Mouse (Mus musculus) brain, adult 2 months (tissue): Measurements from ENCODE around the gene Rfx4.

Source experiments
- DNase-seq: peaks from one replicate; pipeline ENCODE4 v3.0.0; 2011; ENCODE audit warnings: low read depth, low spot score

The Rfx4 gene

GRCm38 (mm10) chr10:84909021-84909801, 153.3 kb downstream of the Rfx4 start:
- peak; percentile 68 for DNase-seq

DNA sequence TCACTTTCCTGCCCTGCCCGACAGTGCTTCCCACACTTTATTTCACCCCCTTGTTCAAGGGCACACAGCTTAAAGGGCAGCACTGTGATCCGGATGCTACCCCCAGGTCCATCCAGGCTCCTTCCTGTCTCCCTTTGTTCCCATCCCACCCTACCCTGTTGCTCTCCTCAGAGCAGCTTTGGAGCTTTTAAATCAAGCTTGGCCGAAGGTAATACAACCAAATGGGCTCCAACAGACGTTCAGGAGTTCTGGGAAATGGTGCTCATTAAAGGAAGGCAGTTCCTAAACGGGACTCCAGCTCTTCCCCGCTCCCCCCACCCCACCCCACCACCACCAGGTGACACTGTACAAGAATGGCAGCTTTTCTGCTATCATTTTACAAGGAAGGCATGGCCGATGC, 154.3 kb downstream of the Rfx4 start:
- no peak for DNase-seq

GRCm38 (mm10) chr10:84910758-84911384, 155.0 kb downstream of the Rfx4 start:
- DNase-seq = no peak

GRCm38 (mm10) chr10:84913148-84913547, 157.3 kb downstream of the Rfx4 start:
- DNase-seq = no peak

- no peak for DNase-seq
Observed at GRCm38 (mm10) chr10:84915476-84915875, 159.6 kb downstream of the Rfx4 start.

DNA sequence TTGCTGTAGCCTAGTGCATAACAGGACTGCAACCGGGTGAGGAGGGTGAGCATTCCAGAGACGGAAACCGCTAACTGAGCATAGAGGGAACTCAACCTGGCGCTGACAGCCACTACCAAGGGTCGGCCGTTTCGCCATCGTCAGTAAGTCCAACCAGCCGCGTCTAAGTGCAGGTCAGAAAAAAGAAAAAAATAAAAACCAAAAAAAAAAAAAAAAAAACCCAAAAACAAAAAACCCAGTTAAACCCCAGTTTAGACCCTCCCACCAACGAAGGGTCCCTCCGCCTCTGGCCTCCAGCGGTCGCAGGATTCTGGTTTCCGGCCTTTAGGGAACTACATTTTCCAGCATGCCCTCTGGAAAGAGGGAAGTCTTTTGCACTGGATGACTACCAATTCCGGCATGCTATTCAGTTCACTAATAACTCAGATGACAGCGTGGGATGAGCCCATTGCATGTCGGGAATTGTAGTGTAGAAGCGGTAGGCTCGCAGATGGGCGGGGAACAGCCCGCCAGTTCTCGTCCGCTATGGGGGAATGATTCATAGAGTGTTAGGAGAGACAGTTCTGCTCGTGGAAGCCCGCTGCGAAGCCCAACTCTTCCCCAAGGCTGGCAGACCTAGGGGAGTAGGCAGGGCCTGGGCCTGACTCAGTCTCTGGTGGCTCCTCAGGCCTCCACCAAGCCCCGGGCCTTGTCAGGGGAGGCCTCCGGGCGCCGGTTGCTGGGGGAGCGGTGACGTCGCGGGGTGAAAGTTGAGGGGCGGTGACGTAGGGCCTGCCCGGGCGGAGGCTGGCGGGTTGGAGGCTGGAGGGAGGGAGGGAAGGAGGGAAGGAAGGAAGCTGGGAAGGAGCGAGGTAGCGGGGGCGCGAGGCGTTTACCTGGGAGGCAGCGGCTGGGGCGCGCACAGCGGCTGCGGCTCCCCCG, 161.2 kb downstream of the Rfx4 start, which contains the start of gene Ric8b:
TSS of gene Ric8b (plus strand) at position 807 of the 921 bp plus-strand sequence.
- DNase-seq = peak; percentile 100

DNA sequence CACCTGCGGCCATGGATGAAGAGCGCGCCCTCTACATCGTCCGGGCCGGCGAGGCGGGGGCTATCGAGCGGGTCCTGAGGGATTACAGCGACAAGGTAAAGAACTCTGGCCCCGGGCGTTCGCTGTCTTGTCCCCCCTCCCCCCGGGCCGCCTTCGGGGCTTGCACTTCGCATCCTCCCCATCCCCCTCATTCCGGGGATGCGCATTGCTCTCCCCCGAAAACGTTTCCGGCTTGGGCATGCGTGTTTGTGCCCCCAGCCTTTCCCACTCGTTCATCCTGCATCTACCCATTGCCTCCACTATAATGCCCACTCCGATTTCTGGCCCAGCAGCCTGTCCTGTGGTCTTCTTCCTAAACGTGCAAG, 161.9 kb downstream of the Rfx4 start:
- peak; percentile 70 for DNase-seq

- no peak for DNase-seq
Observed at GRCm38 (mm10) chr10:84926336-84926735, 170.5 kb downstream of the Rfx4 start.

DNA sequence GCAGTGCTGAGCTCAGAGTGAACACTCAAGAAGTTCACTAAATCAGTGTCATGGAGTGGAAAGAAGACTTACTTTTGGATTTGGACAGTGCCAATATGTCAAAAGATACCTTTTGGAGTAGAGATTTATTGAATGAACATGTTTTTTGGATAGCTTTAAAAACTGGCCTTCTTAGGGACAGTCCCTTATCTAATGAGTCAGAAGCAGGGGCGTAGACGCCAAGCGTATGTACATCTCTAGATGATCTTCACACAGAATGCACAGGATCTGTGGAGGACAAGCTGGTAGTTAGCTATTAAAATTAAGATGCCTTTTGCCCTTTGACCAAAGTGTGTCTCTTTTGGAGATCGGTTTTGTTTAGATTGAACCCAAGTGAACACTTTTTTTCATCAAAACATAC, 171.0 kb downstream of the Rfx4 start:
- no peak for DNase-seq

DNA sequence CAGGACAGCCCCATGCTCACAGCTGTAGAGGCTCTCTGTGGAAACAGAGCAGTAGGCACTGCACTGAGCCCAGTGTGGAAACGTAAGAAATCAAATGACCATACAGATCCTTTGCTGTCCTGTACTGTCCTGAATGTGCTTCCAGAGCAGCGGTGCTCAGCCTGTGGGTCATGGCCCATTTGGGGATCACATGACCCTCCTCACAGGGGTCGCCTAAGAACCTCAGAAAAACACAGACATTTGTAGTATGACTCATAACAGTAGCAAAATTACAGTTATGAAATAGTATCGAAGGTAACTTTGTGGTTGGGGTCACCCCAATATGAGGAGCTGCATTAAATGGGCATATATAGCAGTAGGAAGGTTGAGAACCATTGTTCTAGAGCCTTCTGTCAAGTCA, 172.6 kb downstream of the Rfx4 start:
- DNase-seq = no peak

GRCm38 (mm10) chr10:84935553-84936209, 179.8 kb downstream of the Rfx4 start:
- no peak for DNase-seq

DNA sequence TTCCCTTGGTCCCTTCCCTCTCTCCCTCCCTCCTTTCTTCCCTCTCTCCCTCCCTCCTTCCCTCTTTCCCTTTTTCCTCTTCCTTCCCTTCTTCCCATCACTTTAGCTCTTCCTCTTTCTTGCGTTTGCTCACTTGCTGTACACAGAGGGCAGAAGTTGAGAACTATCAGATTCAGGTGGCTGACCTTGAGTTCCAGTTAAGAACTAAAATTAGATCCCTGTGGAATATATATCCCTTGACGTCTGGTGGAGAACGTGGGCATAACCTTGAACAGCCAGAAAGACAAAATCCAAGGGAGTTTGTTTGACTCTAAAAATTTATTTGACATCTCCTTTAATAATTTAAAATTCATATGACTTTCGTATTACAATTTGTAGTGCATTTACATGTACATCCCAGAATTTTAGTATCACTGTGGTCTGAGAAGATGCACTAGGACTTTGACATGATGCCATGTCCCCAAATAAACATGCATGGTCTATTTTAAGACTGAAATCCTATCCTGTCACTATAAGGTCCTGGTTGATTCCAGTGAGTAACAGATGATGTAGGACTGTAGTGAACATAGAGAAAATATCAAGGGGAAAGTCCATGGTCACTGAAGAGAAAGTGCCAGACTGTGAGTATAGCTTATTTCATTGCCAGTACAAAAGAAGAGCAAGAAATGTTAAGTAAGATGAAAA, 181.1 kb downstream of the Rfx4 start:
- DNase-seq = no peak

- no peak for DNase-seq
Observed at GRCm38 (mm10) chr10:84938094-84938820, 182.4 kb downstream of the Rfx4 start.

- DNase-seq = peak; percentile 29
Observed at GRCm38 (mm10) chr10:84938886-84939285, 183.0 kb downstream of the Rfx4 start.

GRCm38 (mm10) chr10:84940356-84940755, 184.5 kb downstream of the Rfx4 start:
- no peak for DNase-seq

DNA sequence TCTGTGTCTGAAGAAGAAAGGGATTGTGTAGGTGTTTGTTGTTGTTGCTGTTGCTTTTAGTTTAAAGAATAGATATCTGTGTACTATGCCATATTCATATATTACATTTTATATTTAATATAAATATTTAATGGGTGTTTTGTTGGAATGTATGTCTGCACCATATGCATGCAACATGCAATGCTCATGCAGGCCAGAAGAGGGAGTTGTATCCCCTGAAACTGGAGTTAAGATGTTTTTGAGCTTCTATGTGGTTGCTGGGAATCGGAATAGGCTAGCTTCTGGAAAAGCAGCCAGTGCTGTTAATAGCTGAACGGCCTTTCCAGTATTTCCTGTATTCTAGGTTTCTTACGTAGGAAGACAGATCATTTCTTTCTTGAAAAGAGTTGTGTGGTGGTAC, 189.8 kb downstream of the Rfx4 start:
- DNase-seq = no peak

DNA sequence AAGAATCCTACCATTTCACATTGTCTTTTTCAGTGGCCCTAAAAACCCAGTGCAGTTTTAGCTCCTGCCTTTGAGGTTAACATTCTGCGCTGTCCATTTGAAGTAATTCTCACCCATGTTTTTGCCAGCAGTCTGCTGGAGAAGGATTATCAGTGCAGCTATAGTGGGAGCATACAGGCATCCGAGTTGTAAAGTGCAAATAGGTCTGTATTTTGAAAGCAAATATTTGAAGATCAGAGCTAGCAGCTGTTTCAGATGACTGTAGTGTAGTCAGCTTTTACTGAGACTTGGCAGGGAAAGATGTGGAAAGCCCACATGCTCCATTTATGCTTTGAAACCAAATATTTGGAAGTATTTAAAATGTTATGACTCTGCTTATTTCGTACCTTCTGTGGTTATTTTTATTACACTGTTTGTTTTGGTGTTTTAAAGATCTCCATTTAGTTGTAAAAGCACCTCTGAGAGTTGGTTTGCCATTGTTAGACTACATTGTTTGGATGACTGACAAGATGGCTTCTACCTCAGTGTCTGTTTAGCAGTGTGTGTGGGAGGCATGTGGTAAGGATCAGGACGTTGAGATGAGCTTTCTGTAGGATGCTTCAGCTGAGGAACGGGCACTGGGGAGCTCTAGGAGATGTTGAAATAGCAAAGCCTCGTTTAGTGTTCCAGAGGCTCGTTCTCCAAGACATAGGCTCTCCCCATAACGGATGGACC, 193.3 kb downstream of the Rfx4 start:
- peak; percentile 50 for DNase-seq

- DNase-seq = no peak
Observed at GRCm38 (mm10) chr10:84949684-84950010, 193.8 kb downstream of the Rfx4 start.

- peak; percentile 63 for DNase-seq
Observed at GRCm38 (mm10) chr10:84950384-84950783, 194.5 kb downstream of the Rfx4 start.

DNA sequence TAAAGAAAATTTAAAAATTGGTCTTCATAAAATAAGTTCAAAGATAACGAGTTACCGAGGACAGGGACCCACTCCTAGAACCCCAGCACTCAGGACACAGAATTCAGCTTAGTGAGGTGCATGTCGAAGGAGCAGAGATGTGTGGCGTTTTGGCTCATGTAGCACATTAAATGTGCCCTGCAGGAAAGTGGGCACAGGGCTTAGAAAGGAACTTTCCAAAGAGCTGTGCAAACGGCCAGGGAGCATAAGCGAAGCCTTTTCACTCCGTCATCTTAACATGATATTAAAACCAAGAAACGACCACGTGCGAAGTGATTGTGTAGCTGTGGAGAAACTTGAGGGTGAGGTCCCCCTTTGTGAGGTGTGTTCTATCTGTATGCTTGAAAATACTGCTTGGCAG, 198.4 kb downstream of the Rfx4 start:
- DNase-seq = no peak
